Mouse (Mus musculus): Measurements from ENCODE around the gene Dppa3.

DNA sequence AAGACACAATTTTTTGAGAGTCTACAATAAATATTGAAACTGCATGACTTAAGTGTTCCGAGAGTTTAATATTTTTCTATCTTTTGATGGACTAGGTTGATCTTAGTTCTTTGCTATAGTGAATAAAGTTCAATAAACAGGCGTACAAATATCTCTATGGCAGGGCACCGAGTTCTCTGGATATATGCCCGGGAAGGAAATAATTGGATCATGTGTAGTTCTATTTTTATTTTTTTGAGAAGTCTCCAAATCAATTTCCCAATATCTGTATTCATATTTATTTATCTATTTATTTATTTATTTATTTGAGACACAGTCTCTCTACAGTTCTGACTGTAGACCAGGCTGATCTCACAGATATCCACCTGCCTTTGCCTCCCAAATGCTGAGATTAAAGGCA, 44.6 kb downstream of the Dppa3 start:
- TF ChIP-seq EP300 (IDR thresholded peaks at IDR 0.05; ENCODE audit: insufficient read depth, low read depth, low read length) (no peak), CTCF (IDR thresholded peaks at IDR 0.05) (no peak), POLR2A (IDR thresholded peaks at IDR 0.05; ENCODE audit: insufficient read depth, low read depth, low read length) (no peak)

Measured in heart, adult 2 months (tissue).